Mouse (Mus musculus): ENCODE measurements around the gene 1700102P08Rik.

GRCm38 (mm10) chr9:108454429-108454828 lies 61.8 kb downstream of the 1700102P08Rik start:
- TF ChIP-seq CTCF (IDR thresholded peaks at IDR 0.05; ENCODE audit: borderline replicate concordance, extremely low read depth, insufficient read depth, insufficient read length): no peak
- TF ChIP-seq POLR2A (IDR thresholded peaks at IDR 0.05; ENCODE audit: borderline replicate concordance, extremely low read depth, insufficient read depth, insufficient read length, poor library complexity, severe bottlenecking): no peak

All from brain, embryonic 14.5 days (tissue).